Comparison of ENCODE assay signal across 12 mouse cellular contexts in genomic region chr14:23679378-23679777, GRCm38 (mm10).
A peak's percentile ranks its signal among the peaks of the same experiment; 100 is the strongest.
DNase-seq lines count a peak whose midpoint lies in the region; ATAC-seq and TF ChIP-seq lines count a peak whose summit lies in the region.
"Had no signal": no experiment of that assay in that cellular context is flagged by ENCODE, and none has a peak within 500 bp of the region (broad histone marks: within the 10 kb centered on the region; RNA-seq: fewer than 3 reads in every experiment).

No protein-coding gene starts in this region.

- H3K4me3 ChIP-seq in kidney, embryonic 14.5 days (ENCODE audit: low read length): no peak overlapping the region
- H3K4me3 ChIP-seq in ES-E14 (ENCODE audit: insufficient read depth in 1 of 2, low read depth in 1 of 2, low read length in 2 of 2, poor library complexity in 1 of 2, severe bottlenecking in 1 of 2): no peak overlapping the region
- H3K4me3 ChIP-seq: erythroblast, embryonic 14.5 days; hindbrain, embryonic 15.5 days; limb, embryonic 15.5 days; neural tube, embryonic 12.5 days had no signal

- H3K9me3 ChIP-seq in kidney, embryonic 14.5 days (ENCODE audit: control insufficient read depth, low read length): no peaks in the 10 kb centered on the region
- H3K9me3 ChIP-seq in ES-E14 (ENCODE audit: control insufficient read depth, insufficient read depth, low read depth, low read length): no peaks in the 10 kb centered on the region
- H3K9me3 ChIP-seq: hindbrain, embryonic 15.5 days; limb, embryonic 15.5 days; neural tube, embryonic 12.5 days had no signal

- WGBS in kidney, embryonic 14.5 days: 68% methylated on average over 2 of the region's 2 CpGs

- no peak overlapping the region for H3K27ac ChIP-seq in kidney, embryonic 14.5 days (ENCODE audit: low read depth, low read length)
- no peak overlapping the region for H3K27ac ChIP-seq in ES-E14 (ENCODE audit: insufficient read depth, low read depth, low read length, poor library complexity, severe bottlenecking)
- H3K27ac ChIP-seq: hindbrain, embryonic 15.5 days; limb, embryonic 15.5 days; neural tube, embryonic 12.5 days had no signal

- H3K36me3 ChIP-seq in kidney, embryonic 14.5 days (ENCODE audit: control insufficient read depth, insufficient read depth, low read length): no peaks in the 10 kb centered on the region
- no peaks in the 10 kb centered on the region for H3K36me3 ChIP-seq in ES-E14 (ENCODE audit: control insufficient read depth, insufficient read depth, low read length, poor library complexity, severe bottlenecking)
- H3K36me3 ChIP-seq: hindbrain, embryonic 15.5 days; limb, embryonic 15.5 days; neural tube, embryonic 12.5 days had no signal

- no peaks in the 10 kb centered on the region for H3K27me3 ChIP-seq in kidney, embryonic 14.5 days (ENCODE audit: control insufficient read depth, insufficient read depth, low read length)
- H3K27me3 ChIP-seq: hindbrain, embryonic 15.5 days; limb, embryonic 15.5 days; neural tube, embryonic 12.5 days had no signal

- intact Hi-C loops in left cerebral cortex, postnatal 36 days (cut with DNase I): no loop called here

- in situ Hi-C loops in ES-E14 (cut with MboI; ENCODE audit: low sequenced_read_pairs in 2 of 2, unreplicated experiment in 2 of 2): loop anchor here in 1 of 2 experiments (25.0 kb wide), 1 partner anchor 608 kb away; the partner anchor contains the start of gene E330034G19Rik

- H3K9ac ChIP-seq in kidney, embryonic 14.5 days (ENCODE audit: low read depth, low read length): no peak overlapping the region
- no peak overlapping the region for H3K9ac ChIP-seq in ES-E14 (ENCODE audit: insufficient read depth, low read depth, low read length, poor library complexity, severe bottlenecking)
- H3K9ac ChIP-seq: hindbrain, embryonic 15.5 days; limb, embryonic 15.5 days; neural tube, embryonic 12.5 days had no signal

- ATAC-seq in kidney, embryonic 14.5 days (ENCODE audit: low FRiP score, low TSS enrichment): no peak
- no peak for ATAC-seq in monocyte, adult 5-6 weeks (replicated peaks; ENCODE audit: insufficient number of reproducible peaks, low FRiP score, low TSS enrichment, poor library complexity, severe bottlenecking)

- H3K4me2 ChIP-seq in kidney, embryonic 14.5 days (replicated peaks; ENCODE audit: low read depth, low read length): no peak overlapping the region
- H3K4me2 ChIP-seq: hindbrain, embryonic 15.5 days; limb, embryonic 15.5 days; neural tube, embryonic 12.5 days had no signal

- no peaks in the 10 kb centered on the region for H3K4me1 ChIP-seq in kidney, embryonic 14.5 days (ENCODE audit: control insufficient read depth, insufficient read depth, low read length)
- H3K4me1 ChIP-seq in ES-E14 (ENCODE audit: control insufficient read depth in 2 of 2, insufficient read depth in 2 of 2, low read length in 2 of 2, poor library complexity in 1 of 2): no peaks in the 10 kb centered on the region
- H3K4me1 ChIP-seq: hindbrain, embryonic 15.5 days; limb, embryonic 15.5 days; neural tube, embryonic 12.5 days had no signal

- DNase-seq in kidney, adult 18-20 months: peak; percentile 15
- DNase-seq in A20 (ENCODE audit: low read depth, low spot score) (peak; percentile 22), ES-E14 (ENCODE audit: low read depth, low spot score) (peak; percentile 42)
- peak; percentile 6 for DNase-seq in kidney, postnatal 14 days
- no peak for DNase-seq in frontal cortex, postnatal 36 days (ENCODE audit: low spot score in 2 of 2)
- DNase-seq in left cerebral cortex, postnatal 36 days (ENCODE audit: low spot score in 2 of 2): no peak

TF ChIP-seq in ES-E14, 5 proteins besides CTCF, POLR2A, EP300 and RAD21:
- TF ChIP-seq MAFK (IDR thresholded peaks at IDR 0.05; ENCODE audit: insufficient read depth, low read depth, low read length): peak; percentile 26; the same call in 1 of the 2 replicates
- no peak for TF ChIP-seq ZNF384 (IDR thresholded peaks at IDR 0.05; ENCODE audit: low read depth, low read length)
- peak; percentile 51 for TF ChIP-seq ZC3H11A (IDR thresholded peaks at IDR 0.05; ENCODE audit: borderline replicate concordance, low read depth, low read length)
- TF ChIP-seq HCFC1 (IDR thresholded peaks at IDR 0.05; ENCODE audit: borderline replicate concordance, insufficient read depth, low read length): no peak

Comparison
In these comparisons a context has a peak if more than half of its experiments do, and no peak if none do; other contexts are left out.
1. DNase-seq: peak in kidney, adult 18-20 months (single experiment), A20 (single experiment), ES-E14 (single experiment) and kidney, postnatal 14 days (single experiment); none in frontal cortex, postnatal 36 days (0 of 2) and left cerebral cortex, postnatal 36 days (0 of 2).